Mouse (Mus musculus): ENCODE measurements at regions not wholly inside any gene's neighbourhood (a gene's known extent, or its start where the extent isn't known, plus 50 kb on each side); places are given as distances from the start of the nearest gene placed in this dataset.
A peak's percentile ranks its signal among the peaks of the same experiment; 100 is the strongest.

- peak; percentile 71 for DNase-seq (ENCODE audit: low read depth, low spot score)
Measured at GRCm38 (mm10) chr15:61770721-61771542, 848.1 kb upstream of the A1bg start.

- DNase-seq (ENCODE audit: low read depth, low spot score) = peak; percentile 53
Measured at GRCm38 (mm10) chr15:61766544-61767094, 843.8 kb upstream of the A1bg start.

GRCm38 (mm10) chr15:61753802-61754201 lies 831.0 kb upstream of the A1bg start:
- DNase-seq (ENCODE audit: low read depth, low spot score) = peak; percentile 43

GRCm38 (mm10) chr15:61723696-61724095 lies 800.9 kb upstream of the A1bg start:
- no peak for DNase-seq (ENCODE audit: low read depth, low spot score)

- no peak for DNase-seq (ENCODE audit: low read depth, low spot score)
Measured at GRCm38 (mm10) chr15:61718486-61718885, 795.7 kb upstream of the A1bg start.

- no peak for DNase-seq (ENCODE audit: low read depth, low spot score)
Measured at GRCm38 (mm10) chr15:61717216-61717615, 794.4 kb upstream of the A1bg start.

GRCm38 (mm10) chr15:61713953-61714352 lies 791.1 kb upstream of the A1bg start:
- DNase-seq (ENCODE audit: low read depth, low spot score) = no peak

- DNase-seq (ENCODE audit: low read depth, low spot score) = no peak
Measured at GRCm38 (mm10) chr15:61708928-61709327, 786.1 kb upstream of the A1bg start.

- peak; percentile 56 for DNase-seq (ENCODE audit: low read depth, low spot score)
Measured at GRCm38 (mm10) chr15:61707952-61708351, 785.1 kb upstream of the A1bg start.

- DNase-seq (ENCODE audit: low read depth, low spot score) = no peak
Measured at GRCm38 (mm10) chr15:61692679-61693078, 769.9 kb upstream of the A1bg start.

GRCm38 (mm10) chr15:61690425-61690824 lies 767.6 kb upstream of the A1bg start:
- peak; percentile 71 for DNase-seq (ENCODE audit: low read depth, low spot score)

GRCm38 (mm10) chr15:61689776-61690397 lies 767.1 kb upstream of the A1bg start:
- DNase-seq (ENCODE audit: low read depth, low spot score) = no peak

- DNase-seq (ENCODE audit: low read depth, low spot score) = no peak
Measured at GRCm38 (mm10) chr15:61682968-61683367, 760.2 kb upstream of the A1bg start.

- DNase-seq (ENCODE audit: low read depth, low spot score) = no peak
Measured at GRCm38 (mm10) chr15:61670556-61670955, 747.7 kb upstream of the A1bg start.

- DNase-seq (ENCODE audit: low read depth, low spot score) = peak; percentile 67
Measured at GRCm38 (mm10) chr15:61660581-61660980, 737.8 kb upstream of the A1bg start.

- DNase-seq (ENCODE audit: low read depth, low spot score) = peak; percentile 13
Measured at GRCm38 (mm10) chr15:61656951-61657350, 734.1 kb upstream of the A1bg start.

GRCm38 (mm10) chr15:61654846-61655245 lies 732.0 kb upstream of the A1bg start:
- no peak for DNase-seq (ENCODE audit: low read depth, low spot score)

- DNase-seq (ENCODE audit: low read depth, low spot score) = no peak
Measured at GRCm38 (mm10) chr15:61653853-61654252, 731.0 kb upstream of the A1bg start.

- DNase-seq (ENCODE audit: low read depth, low spot score) = no peak
Measured at GRCm38 (mm10) chr15:61618638-61619500, 696.1 kb upstream of the A1bg start.

- no peak for DNase-seq (ENCODE audit: low read depth, low spot score)
Measured at GRCm38 (mm10) chr15:61610662-61611061, 687.9 kb upstream of the A1bg start.

- no peak for DNase-seq (ENCODE audit: low read depth, low spot score)
Measured at GRCm38 (mm10) chr15:61609656-61610055, 686.8 kb upstream of the A1bg start.

- DNase-seq (ENCODE audit: low read depth, low spot score) = no peak
Measured at GRCm38 (mm10) chr15:61608301-61608731, 685.5 kb upstream of the A1bg start.
